Mouse (Mus musculus) heart, adult 2 months (tissue): ENCODE data around the gene Erg. TPM values are rescaled to one million over a fixed set of nuclear protein-coding genes. Genes with fewer than 3 reads are reported as not detected.

Experiments
- DNase-seq, 2 experiments: peaks; one replicate each; pipeline ENCODE4 v3.0.0; 2021
- H3K27ac ChIP-seq: fragments of 200-600 bp; 2 replicates; pipeline ENCODE4 v1.8.1; 2022
- H3K27me3 ChIP-seq: fragments of 200-500 bp; 2 replicates; pipeline ENCODE4 v1.6.1; 2012; ENCODE audit warnings: mild to moderate bottlenecking, low read length, inconsistent platforms, mixed read lengths; ENCODE audit not compliant: control insufficient read depth, insufficient read depth
- H3K36me3 ChIP-seq: fragments of 200-500 bp; 2 replicates; pipeline ENCODE4 v1.6.1; 2012; ENCODE audit warnings: low read length, inconsistent platforms; ENCODE audit not compliant: control insufficient read depth, insufficient read depth
- H3K4me1 ChIP-seq: fragments of 200-500 bp; 2 replicates; pipeline ENCODE4 v1.6.1; 2011; ENCODE audit warnings: low read length; ENCODE audit not compliant: control insufficient read depth, insufficient read depth
- H3K4me3 ChIP-seq: fragments of 200-600 bp; 2 replicates; pipeline ENCODE4 v1.8.1; 2022
- H3K79me2 ChIP-seq: fragments of 200-500 bp; replicated peaks from 2 replicates; pipeline ENCODE4 v1.6.1; 2012; ENCODE audit warnings: mild to moderate bottlenecking, inconsistent platforms, low read length, moderate library complexity, mixed read lengths; ENCODE audit not compliant: control insufficient read depth, insufficient read depth
- H3K9ac ChIP-seq: fragments of 200-500 bp; 2 replicates; pipeline ENCODE4 v1.6.1; 2012; ENCODE audit warnings: low read depth, mild to moderate bottlenecking, control low read depth, inconsistent platforms, low read length, mixed read lengths
- CTCF ChIP-seq: fragments of 200-600 bp; IDR thresholded peaks from 2 replicates; pipeline ENCODE4 v1.8.1; 2022; ENCODE audit warnings: antibody characterized with exemption, mild to moderate bottlenecking, moderate library complexity
- EP300 ChIP-seq: fragments of 200-500 bp; IDR thresholded peaks from 2 replicates; pipeline ENCODE4 v1.6.1; 2011; ENCODE audit warnings: low read depth, low read length, control low read depth; ENCODE audit not compliant: insufficient read depth
- POLR2A ChIP-seq: fragments of 200-500 bp; IDR thresholded peaks from 2 replicates; pipeline ENCODE4 v1.6.1; 2011; ENCODE audit warnings: mild to moderate bottlenecking, low read depth, low read length, control low read depth; ENCODE audit not compliant: insufficient read depth
- WGBS: fragments of 180-500 bp; shearing (Covaris S2); methylation state at CpG from one replicate; pipeline ENCODE4 v1.1.7; 2018; 5-methylcytosine and 5-hydroxymethylcytosine counted together
- intact Hi-C: fragments of 180-260 bp; cut with DNase I; formaldehyde crosslinking; loops from one replicate; pipeline ENCODE4 v1.15.1; 2025
- polyA plus RNA-seq: library from polyadenylated mRNA; depleted of rRNA; stranded (reverse); fragments of >200 nt; gene quantifications from 2 replicates; pipeline ENCODE4 v1.2.3, GENCODE M21; 2012
- total RNA-seq, 2 experiments: library from RNA; stranded (reverse); gene quantifications; 2 replicates each; pipeline ENCODE4 v1.2.3; 2021

Erg gene
- total and polyA plus RNA-seq, 3 experiments: 19.8 to 26.6 (median 22.1) TPM

DNA sequence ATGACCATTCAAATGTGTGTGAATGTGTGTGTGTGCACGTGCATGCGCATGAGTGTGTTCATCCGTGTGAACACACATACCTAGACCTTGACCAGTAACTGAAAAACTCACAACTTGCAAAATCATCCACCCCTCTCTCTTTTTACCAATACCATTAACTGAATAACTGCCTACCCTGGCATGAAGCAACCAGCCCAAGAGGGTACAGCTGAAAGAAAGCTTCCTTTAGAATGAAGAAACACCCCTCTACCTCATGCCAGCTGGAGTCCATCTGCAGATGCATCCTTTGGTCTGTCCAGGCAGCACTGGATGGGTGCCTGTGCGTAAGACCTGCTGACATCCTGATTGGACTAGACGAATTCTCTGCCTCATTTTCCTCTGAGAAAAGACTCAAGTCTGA, 198.1 kb downstream of the Erg start:
- intact Hi-C loops: no loop called here

DNA sequence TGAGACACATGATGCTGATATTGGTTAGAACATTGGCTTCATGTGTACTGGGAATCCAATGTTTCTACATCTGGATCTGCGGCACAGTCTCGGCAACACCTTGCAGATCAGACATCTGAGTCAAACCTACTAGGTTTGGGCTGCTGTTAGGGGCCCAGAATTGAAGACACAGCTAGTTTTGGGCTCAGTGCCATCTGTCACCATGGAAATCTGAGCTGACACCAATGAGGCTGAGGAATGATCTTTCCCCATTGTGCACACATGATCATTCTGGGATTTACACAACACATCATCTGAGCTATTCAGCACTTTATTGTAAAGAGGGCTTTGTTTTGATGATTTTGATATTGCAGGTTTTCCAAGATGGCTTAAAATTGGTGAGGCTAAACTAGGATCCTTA, 199.4 kb downstream of the Erg start:
- no peak overlapping the region for H3K27ac ChIP-seq
- no peak overlapping the region for H3K9ac ChIP-seq
- intact Hi-C loops: no loop called here
- peaks cover 2% of the 10 kb centered on the region for H3K36me3 ChIP-seq
- no peaks in the 10 kb centered on the region for H3K79me2 ChIP-seq
- TF ChIP-seq CTCF (no peak), POLR2A (no peak), EP300 (no peak)
- no peak for DNase-seq
- H3K4me1 ChIP-seq: peaks cover 5% of the 10 kb centered on the region
- WGBS: 99% methylated on average over 2 of the region's 2 CpGs
- H3K27me3 ChIP-seq: no peaks in the 10 kb centered on the region
- H3K4me3 ChIP-seq: no peak overlapping the region

More for the DNA sequence above, 198.1 kb downstream of the Erg start:
- H3K36me3 ChIP-seq: no peaks in the 10 kb centered on the region
- H3K9ac ChIP-seq: no peak overlapping the region
- no peaks in the 10 kb centered on the region for H3K27me3 ChIP-seq
- TF ChIP-seq POLR2A: no peak
- no peak for TF ChIP-seq CTCF
- no peak for DNase-seq
- peaks cover 3% of the 10 kb centered on the region for H3K4me1 ChIP-seq
- no peak overlapping the region for H3K27ac ChIP-seq
- H3K79me2 ChIP-seq: no peaks in the 10 kb centered on the region
- no peak overlapping the region for H3K4me3 ChIP-seq
- 93% methylated on average over 5 of the region's 5 CpGs for WGBS

- Histone ChIP-seq H3K79me2 (no peaks in the 10 kb centered on the region), H3K9ac (no peak overlapping the region), H3K27me3 (no peaks in the 10 kb centered on the region), H3K36me3 (peaks cover 3% of the 10 kb centered on the region), H3K27ac (no peak overlapping the region), H3K4me1 (peaks cover 6% of the 10 kb centered on the region), H3K4me3 (no peak overlapping the region)
- no peak for DNase-seq
- intact Hi-C loops: no loop called here
- WGBS: 69% methylated on average over 7 of the region's 7 CpGs
- TF ChIP-seq EP300: no peak
- TF ChIP-seq POLR2A: no peak
- TF ChIP-seq CTCF: no peak
Measured at GRCm38 (mm10) chr16:95385299-95385973, 201.0 kb downstream of the Erg start.

GRCm38 (mm10) chr16:95384590-95385148, 201.7 kb downstream of the Erg start:
- intact Hi-C loops: no loop called here
- Histone ChIP-seq H3K27me3 (no peaks in the 10 kb centered on the region), H3K27ac (no peak overlapping the region), H3K4me1 (peaks cover 6% of the 10 kb centered on the region), H3K9ac (no peak overlapping the region), H3K79me2 (no peaks in the 10 kb centered on the region), H3K36me3 (peaks cover 3% of the 10 kb centered on the region), H3K4me3 (no peak overlapping the region)
- 81% methylated on average over 9 of the region's 9 CpGs for WGBS
- DNase-seq: no peak
- TF ChIP-seq CTCF (no peak), EP300 (0 out of 2 replicates have a peak, but pooled peaks have one; percentile 33), POLR2A (no peak)

DNA sequence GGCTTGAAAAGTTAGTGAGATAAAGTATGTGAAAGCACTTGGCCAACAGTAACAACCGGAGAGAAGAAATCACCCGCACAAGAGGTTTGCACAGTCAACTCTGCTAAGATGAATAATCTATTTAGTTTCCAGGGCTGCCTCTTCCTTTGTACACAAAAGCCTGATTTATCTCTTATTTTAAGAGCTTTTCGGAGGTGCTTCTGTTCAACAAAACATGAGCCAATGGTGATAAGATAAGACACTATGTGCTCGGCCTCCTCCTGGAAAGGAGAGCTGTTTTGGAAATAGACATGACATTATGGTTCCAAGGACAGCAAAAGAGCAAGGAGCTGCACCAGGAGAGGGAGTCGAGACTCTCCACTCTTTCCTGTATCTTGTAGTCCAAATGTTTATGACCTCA, 204.1 kb downstream of the Erg start:
- Histone ChIP-seq H3K27ac (no peak overlapping the region; the same call in 1 of the 2 replicates), H3K36me3 (peaks cover 3% of the 10 kb centered on the region), H3K4me3 (no peak overlapping the region), H3K79me2 (no peaks in the 10 kb centered on the region), H3K9ac (no peak overlapping the region), H3K27me3 (no peaks in the 10 kb centered on the region), H3K4me1 (peaks cover 6% of the 10 kb centered on the region)
- WGBS: 18% methylated on average over 5 of the region's 5 CpGs
- no peak for DNase-seq
- TF ChIP-seq POLR2A (no peak), EP300 (no peak), CTCF (0 out of 2 replicates have a peak, but pooled peaks have one; percentile 15)
- intact Hi-C loops: no loop called here

- H3K9ac ChIP-seq: no peak overlapping the region
- peaks cover 16% of the 10 kb centered on the region for H3K4me1 ChIP-seq
- H3K27ac ChIP-seq: no peak overlapping the region
- intact Hi-C loops: no loop called here
- no peak overlapping the region for H3K4me3 ChIP-seq
- no peaks in the 10 kb centered on the region for H3K27me3 ChIP-seq
- peaks cover 11% of the 10 kb centered on the region for H3K36me3 ChIP-seq
- 89% methylated on average over 7 of the region's 7 CpGs for WGBS
- TF ChIP-seq CTCF (no peak), EP300 (no peak), POLR2A (no peak)
- H3K79me2 ChIP-seq: no peaks in the 10 kb centered on the region
- no peak for DNase-seq
Measured at GRCm38 (mm10) chr16:95376834-95377233, 209.6 kb downstream of the Erg start.
